Mouse (Mus musculus) skeletal muscle tissue, postnatal 0 days (tissue): ENCODE measurements around the gene Heyl. TPM values are rescaled to one million over a fixed set of nuclear protein-coding genes. Genes with fewer than 3 reads are reported as not detected.

ENCODE experiments used
- polyA plus RNA-seq: library from polyadenylated mRNA; unstranded; fragments of >200 nt; fragmentation: Nextera tagmentation; extraction: Ambion mirVana; gene quantifications from 2 replicates; pipeline ENCODE4 v1.2.1, GENCODE M21; 2015

The Heyl gene
- polyA plus RNA-seq, result 10.5 and 11.1 TPM in 2 replicates

GRCm38 (mm10) chr4:123233492-123234084 is at the start of gene Heyl:
Gene Heyl, plus strand, starts transcription at chr4:123233556.

GRCm38 (mm10) chr4:123201186-123202093 is 31.9 kb upstream of the Heyl start, which contains the start of gene Nt5c1a:
Gene Nt5c1a, plus strand, starts transcription at chr4:123201504.

GRCm38 (mm10) chr4:123261721-123262401 is 28.5 kb downstream of the Heyl start, which contains the start of gene Pabpc4:
Gene Pabpc4, plus strand, starts transcription at chr4:123262351.

Other genes starting within 250 kb of the Heyl start
- gene Mycl, start 237.9 kb upstream of the Heyl start, polyA plus RNA-seq, result 4.6 and 5.8 TPM in 2 replicates
- 12.5 and 12.8 TPM in 2 replicates for gene Trit1, start 217.0 kb upstream of the Heyl start, polyA plus RNA-seq
- 0.17 TPM in 1 of 2 replicates, not detected in the other for gene Bmp8b, start 128.4 kb upstream of the Heyl start, polyA plus RNA-seq
- gene Oxct2b, start 117.3 kb upstream of the Heyl start, polyA plus RNA-seq, result not detected in 2 replicates
- gene Ppie, start 93.6 kb upstream of the Heyl start, polyA plus RNA-seq, result 32.2 and 38.3 TPM in 2 replicates
- gene Hpcal4, start 50.3 kb upstream of the Heyl start, polyA plus RNA-seq, result 0.17 and 0.23 TPM in 2 replicates
- gene Nt5c1a, start 32.1 kb upstream of the Heyl start, polyA plus RNA-seq, result 0.41 and 0.59 TPM in 2 replicates
- 62.9 and 72.8 TPM in 2 replicates for gene Pabpc4, start 28.8 kb downstream of the Heyl start, polyA plus RNA-seq
- gene Oxct2a, start 90.1 kb downstream of the Heyl start, polyA plus RNA-seq, result not detected in 2 replicates
- 0.48 and 0.60 TPM in 2 replicates for gene Bmp8a, start 109.7 kb downstream of the Heyl start, polyA plus RNA-seq